Mouse (Mus musculus) layer of hippocampus, postnatal 25 days (tissue): ENCODE results near the gene Slc38a3. TPM values are rescaled to one million over a fixed set of nuclear protein-coding genes. Genes with fewer than 3 reads are reported as not detected.

Experiments used
- DNase-seq, 2 experiments: peaks; one replicate each; pipeline ENCODE4 v3.0.0; 2022; ENCODE audit warnings: mixed read lengths in 2 of 2, low spot score in 1 of 2; ENCODE audit errors: extremely low spot score in 1 of 2
- total RNA-seq, 2 experiments: library from RNA; stranded (reverse); gene quantifications; 2 replicates each; pipeline ENCODE4 v1.2.3; 2021

Slc38a3 gene
- total RNA-seq, 2 experiments from 2014 or later, result 57.8 to 66.2 TPM

GRCm38 (mm10) chr9:107670259-107670658 lies 929 bp upstream of the Slc38a3 start:
- DNase-seq, result no peak

DNA sequence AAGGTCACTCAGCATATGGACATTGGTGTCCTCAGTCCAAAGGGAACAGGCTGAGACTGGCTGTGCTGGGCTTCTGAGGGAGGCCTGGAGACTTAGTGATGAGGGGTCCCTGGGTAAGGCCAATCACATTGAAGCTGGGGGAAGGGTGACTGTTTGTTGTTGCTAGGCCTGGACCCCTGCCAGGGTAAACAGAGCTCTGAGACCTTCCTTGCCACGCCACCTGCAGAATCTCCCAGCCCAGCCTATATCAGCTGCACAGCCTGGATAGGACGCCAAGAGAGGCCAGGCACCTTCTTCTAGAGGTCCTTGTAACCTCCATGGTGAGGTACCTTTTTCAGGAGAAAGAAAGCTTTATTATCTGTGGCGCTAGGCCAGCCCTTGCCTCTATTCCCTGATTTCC lies 414 bp downstream of the Slc38a3 start:
- no peak for DNase-seq

- DNase-seq, result no peak
These were observed 1.3 kb downstream of the Slc38a3 start for GRCm38 (mm10) chr9:107668011-107668410.

DNA sequence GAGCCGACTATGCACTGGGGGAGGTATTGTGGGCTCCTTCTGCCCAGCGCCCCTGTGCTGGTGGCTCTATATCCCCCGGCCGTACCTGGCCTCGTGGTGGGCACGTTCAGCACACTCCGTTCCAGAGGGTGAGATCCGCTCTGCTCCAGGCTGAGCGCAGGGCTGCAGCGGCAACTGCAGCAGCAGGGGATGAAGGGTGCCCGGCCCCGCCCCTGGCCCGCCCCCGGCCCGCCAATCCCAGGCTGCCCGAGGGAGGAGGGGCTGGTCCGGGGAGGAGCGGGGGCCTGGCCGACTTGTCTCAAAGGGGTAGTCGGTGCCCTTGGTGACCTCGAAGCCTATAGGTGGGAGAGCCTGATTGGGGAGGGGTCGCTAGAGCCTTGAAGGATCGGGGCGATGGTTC lies 2.1 kb downstream of the Slc38a3 start:
- peak in 1 of 2 experiments; percentile 24 for DNase-seq

DNA sequence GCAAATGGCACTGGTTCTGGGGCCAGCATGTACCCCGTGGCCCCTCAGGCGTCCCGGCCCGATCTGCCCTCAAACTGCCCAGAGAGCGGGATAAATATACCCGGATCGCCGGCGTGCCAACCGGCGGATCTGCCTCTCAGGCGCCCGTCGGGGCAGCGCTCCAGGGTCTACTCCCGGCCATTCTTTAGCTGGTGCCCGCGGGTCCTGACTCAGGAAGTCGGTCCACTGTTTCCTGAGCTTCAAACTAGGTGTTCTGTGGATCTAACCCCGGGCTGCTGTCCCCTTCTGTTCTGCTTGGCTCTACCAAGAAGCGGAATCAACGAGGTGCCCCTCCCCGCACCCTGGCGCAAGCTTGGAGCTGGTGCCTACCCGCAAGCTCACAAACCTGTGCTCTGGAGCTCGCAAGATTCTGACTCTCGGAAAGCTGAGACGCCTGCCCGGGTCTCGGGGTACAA lies 2.6 kb downstream of the Slc38a3 start:
- DNase-seq, result no peak

DNA sequence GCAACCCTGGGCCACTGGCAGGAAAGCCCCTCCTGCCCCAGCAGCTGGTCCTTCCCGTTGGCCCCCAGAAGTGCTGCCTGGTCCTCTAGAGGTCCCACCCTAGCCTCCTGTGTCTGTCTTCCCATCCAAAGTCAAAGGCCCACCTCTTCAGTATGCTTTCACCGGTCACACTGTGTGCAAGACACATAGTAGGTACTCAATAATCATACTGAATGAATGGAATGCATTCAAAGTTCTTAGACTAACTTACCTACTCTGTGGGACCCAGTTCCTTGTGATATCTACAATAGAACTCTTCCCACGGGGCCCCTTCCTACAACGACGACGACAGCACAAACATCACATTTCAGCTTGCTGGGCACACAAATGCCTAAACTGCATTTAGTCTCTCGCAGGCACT lies 4.0 kb downstream of the Slc38a3 start:
- no peak for DNase-seq

DNA sequence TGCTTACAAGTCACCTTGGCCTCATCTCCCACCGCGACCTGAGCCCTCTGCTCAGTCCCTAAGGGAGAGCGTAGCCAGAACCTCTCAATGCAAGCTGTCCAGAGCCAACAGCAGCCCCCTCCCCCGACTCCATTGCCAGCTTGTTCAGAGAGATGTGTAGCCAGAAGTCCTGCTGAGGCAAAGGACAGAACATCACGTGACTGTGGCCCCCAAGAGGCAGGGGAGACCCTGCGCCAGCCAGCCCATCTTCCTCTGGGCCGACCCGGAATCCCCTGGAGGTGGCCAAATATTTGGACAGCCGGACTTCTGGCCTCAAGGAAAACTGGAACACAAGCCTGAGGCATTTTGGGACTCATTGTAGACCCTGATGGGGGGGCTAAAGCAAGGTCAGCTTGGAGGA lies 5.8 kb downstream of the Slc38a3 start:
- DNase-seq, result no peak

- no peak for DNase-seq
These were observed 7.0 kb downstream of the Slc38a3 start for GRCm38 (mm10) chr9:107662342-107662741.

DNA sequence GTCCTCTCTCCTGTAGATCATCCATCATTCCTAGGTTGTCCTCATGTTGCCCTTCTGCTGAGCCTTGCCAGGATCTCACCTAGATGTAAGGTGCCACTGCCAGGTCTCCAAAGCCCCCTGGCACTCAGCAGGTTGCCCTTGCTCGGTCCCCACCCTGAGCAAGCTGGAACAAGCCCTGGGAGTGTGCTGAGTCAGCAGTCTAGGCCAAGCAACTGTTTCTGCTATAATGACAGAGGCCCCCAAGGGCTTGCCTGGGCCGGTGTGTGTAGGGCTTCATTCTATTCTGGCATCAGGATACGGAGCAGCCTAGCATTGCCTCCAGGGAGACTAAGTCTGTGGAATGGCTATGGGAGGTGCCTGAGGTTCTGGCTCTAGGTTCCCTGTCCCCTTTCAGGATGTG lies 8.6 kb downstream of the Slc38a3 start:
- DNase-seq, result no peak

DNA sequence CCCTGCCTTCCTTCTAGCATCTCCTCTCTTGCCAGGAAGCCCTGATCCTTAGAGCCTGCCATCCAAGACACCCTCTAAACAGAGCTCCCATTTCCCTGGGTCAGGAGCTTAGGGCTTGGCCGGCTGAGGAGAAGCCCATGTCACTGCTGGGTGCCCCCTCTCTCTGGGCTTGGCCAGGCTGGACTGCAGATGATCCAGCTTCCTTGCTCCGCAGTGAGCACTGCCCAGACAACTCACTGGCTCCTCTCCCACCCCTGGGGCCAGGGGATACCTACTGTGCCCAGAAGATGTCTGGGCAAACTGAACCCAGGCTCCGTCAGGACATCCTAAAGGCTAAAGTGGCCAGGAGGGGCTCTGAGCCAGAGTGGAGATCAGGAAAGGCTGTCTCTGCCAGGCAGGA lies 9.4 kb downstream of the Slc38a3 start:
- DNase-seq, result no peak

DNA sequence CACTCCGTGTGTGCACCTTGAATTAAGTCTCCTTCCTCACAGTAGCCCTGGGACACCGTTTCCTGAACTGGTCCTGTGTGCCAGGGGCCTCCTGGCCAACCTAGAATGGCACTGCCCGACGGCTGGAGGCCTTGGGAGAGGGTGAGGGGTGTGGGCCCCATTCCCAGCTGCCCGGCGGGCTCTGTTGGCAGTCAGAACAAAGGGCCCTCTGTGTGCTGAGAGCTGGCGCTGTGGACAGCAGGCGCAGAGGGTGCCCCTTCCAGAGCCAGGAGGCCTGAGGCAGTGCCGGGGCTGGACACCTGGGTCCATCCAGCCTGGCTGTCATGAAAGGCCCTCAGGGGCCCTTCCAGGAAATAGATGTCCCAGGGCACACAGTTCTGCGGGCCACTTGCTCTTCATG lies 9.8 kb downstream of the Slc38a3 start:
- DNase-seq, result no peak

DNA sequence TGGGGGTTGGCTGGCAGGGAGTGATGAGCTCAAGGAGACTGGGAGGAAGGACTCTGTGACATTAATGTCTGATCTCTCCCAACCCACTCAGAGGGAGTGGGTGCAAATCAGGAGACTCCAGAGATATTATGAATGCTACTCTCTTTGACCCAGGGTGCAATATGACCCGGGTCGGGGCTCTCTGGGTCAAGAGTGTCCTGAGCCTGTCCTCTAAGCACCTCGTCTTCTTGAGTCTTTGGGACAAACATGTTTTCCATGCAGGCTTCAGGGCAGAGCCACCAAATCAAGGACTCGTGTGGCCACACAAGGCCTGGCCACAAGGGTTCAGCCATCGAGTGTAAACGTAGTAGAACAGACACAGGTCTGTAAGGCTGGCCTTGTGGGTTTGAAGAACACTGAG lies 11.2 kb downstream of the Slc38a3 start:
- DNase-seq, result no peak

DNA sequence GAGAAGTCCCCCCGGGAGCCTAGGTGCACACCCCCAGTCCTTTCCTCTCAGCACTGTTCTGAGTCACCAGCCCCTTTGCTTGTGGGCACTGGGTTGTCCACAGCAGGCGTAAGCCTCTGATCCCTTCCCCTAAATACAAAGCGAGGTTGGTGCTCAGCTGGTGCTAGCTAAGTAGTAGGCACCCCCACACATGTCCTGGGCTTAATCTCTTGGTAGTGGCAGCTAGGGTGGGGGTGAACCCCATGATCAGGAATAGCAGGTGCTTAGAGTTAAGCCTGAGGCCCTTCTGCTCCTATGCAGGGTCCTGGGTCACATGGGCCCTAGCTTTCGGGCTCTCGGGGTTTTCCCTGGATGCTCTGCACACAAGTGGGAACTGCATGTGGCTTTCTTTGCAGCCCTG lies 12.2 kb downstream of the Slc38a3 start:
- DNase-seq, result no peak

- DNase-seq, result no peak
These were observed 14.7 kb downstream of the Slc38a3 start for GRCm38 (mm10) chr9:107654585-107654984.

DNA sequence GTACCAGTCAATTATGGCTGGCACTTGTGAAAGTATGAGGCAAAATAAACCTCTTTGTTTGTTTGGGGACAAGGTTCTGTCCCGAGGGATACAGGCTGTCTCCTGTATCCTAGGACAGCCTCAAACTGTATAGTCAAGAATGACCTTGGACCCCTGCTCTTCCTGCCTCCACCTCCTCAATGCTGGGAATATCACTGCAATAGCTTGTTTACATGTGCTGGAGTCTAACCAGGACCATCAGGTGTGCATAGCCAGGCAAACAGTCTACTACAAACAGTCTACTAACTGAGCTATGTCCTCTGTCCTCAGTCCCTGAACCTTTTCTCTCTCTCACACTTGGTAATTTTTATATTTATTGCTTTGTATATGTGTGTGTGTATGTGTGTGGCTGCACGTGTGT lies 15.9 kb downstream of the Slc38a3 start:
- DNase-seq, result no peak

DNA sequence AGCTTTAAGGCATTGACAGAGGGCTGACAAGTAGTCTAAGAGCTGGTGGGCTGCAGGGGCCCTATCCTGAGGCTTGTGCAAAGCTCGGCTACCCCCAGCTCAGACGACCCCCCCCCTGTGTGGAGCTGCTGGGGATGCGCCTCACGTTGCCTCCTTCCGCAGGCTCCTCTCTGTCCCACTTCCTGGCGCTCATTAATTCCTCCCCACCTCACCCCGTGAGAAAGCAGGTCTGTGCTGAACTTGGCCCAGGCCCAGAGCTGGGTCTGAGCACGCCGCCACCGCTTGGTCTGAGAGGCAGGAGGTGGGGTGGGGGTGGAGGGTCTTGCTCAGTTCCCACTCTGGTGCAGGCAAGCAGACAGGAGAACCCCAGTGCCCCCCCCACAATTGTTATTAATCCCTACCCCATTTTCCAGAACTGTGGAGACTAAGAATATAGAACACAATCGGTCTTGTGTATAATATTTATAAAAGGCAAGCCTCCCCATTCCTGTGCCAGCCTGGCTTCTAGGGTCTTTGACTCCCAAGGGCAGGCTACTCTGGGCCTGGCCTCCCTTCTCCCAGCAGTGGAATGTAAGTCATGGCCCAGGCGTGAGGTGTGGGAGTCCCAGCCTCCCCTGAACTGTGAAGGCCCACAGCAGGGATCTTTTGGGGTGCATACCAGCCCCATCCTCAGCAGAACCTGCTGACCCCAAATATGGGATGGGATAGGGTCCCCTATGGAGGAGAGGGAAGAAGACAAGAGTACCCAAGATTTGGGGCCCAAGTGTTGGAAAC lies 18.4 kb downstream of the Slc38a3 start:
- no peak for DNase-seq

GRCm38 (mm10) chr9:107650225-107650624 lies 19.1 kb downstream of the Slc38a3 start:
- DNase-seq, result no peak

DNA sequence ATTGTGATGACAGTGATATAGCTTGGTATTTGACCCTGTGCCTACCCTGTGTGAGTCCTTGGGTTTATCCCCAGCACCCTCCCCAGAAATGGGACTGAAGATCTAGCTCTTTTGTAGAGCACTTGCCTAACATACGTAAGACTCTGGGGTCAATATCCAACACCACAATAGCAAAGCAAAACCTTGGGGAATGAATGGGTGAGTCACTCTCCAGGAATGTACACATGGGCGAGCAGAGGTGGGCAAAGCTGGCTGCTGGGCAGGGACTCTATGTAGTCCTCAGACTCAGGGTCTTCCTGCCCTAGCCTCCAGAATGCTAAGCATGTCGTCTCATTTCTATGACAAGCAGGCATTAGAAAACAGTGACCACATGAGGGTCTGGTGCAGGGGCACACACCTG lies 20.6 kb downstream of the Slc38a3 start:
- no peak for DNase-seq

GRCm38 (mm10) chr9:107646975-107647374 lies 22.4 kb downstream of the Slc38a3 start:
- no peak for DNase-seq

DNA sequence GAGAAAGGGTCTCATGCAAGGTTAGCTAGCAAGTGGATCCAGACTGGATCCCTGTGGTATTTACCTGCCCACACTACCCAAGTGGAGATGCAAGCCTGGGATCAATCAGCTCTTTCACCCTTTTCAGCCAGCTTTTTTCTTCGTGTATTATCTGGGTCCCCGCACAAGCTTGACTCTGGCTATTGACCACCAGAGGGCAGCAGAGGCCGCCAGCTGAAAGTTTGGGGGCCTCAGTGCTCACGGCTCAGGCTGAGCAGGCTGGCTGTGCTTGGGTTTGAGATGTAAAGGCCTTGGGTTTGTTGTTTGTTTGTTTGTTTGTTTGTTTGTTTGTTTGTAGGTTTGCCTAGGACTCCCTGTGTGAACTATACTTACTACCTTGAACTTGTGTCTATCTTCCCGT lies 23.8 kb downstream of the Slc38a3 start:
- peak; percentile 60 to 83 for DNase-seq

DNA sequence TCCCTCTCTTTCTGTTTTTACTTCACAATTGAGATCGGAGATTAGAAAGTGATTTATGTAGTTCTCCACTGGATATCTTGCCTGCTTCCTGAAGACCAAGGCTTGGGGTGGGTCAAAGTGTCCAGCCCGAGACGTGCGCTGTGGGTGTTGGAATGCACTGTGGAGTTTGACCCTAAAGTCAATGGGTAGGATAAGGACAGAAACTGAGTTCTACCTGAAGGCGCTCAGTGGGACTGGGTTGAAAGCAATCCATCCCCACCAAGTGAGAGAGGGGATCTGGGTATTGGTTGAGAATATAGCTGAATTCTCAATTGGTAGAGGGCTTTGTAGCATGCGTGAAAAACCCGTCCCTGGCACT lies 24.2 kb downstream of the Slc38a3 start:
- DNase-seq, result no peak

- peak; percentile 88 to 97 for DNase-seq
These were observed 24.7 kb downstream of the Slc38a3 start for GRCm38 (mm10) chr9:107644495-107645152.
